20 mouse cellular contexts compared by ENCODE assay signal in genomic region chr13:43554827-43555226, GRCm38 (mm10). TPM values are rescaled to one million over a fixed set of nuclear protein-coding genes. Genes with fewer than 3 reads are reported as not detected.
DNase-seq lines count a peak whose midpoint lies in the region; ATAC-seq lines count a peak whose summit lies in the region.
"Had no signal": no experiment of that assay in that cellular context is flagged by ENCODE, and none has a peak within 500 bp of the region (broad histone marks: within the 10 kb centered on the region; RNA-seq: fewer than 3 reads in every experiment).

No protein-coding gene starts in this region.

- intact Hi-C loops in left cerebral cortex, postnatal 36 days (cut with DNase I) = loop anchor here (10.0 kb wide), 1 partner anchor 370 kb away; no protein-coding TSS in a partner anchor

- peaks cover 4% of the 10 kb centered on the region; the same call in 1 of the 2 replicates for H3K4me1 ChIP-seq in midbrain, embryonic 11.5 days (ENCODE audit: control insufficient read depth, insufficient read depth, low read length)
- H3K4me1 ChIP-seq in midbrain, embryonic 14.5 days (ENCODE audit: control insufficient read depth, insufficient read depth, low read length) = peaks cover 11% of the 10 kb centered on the region; the same call in 1 of the 2 replicates
- H3K4me1 ChIP-seq in brown adipose tissue, adult 24 weeks (ENCODE audit: control insufficient read depth, insufficient read depth, insufficient read length, low read length) = peaks cover 14% of the 10 kb centered on the region

- no peak overlapping the region for H3K4me3 ChIP-seq in midbrain, embryonic 11.5 days (ENCODE audit: low read depth, low read length)
- no peak overlapping the region for H3K4me3 ChIP-seq in midbrain, embryonic 14.5 days (replicated peaks; ENCODE audit: low read depth, low read length)
- H3K4me3 ChIP-seq in brown adipose tissue, adult 24 weeks (ENCODE audit: insufficient read depth, low read depth, low read length) = no peak overlapping the region
- H3K4me3 ChIP-seq: embryonic facial prominence, embryonic 13.5 days; forebrain, embryonic 12.5 days; gastrocnemius, adult 2 months; hindbrain, embryonic 10.5 days; lung, embryonic 15.5 days; midbrain, embryonic 12.5 days; stomach, embryonic 15.5 days had no signal

- no peaks in the 10 kb centered on the region; the same call in 1 of the 2 replicates for H3K36me3 ChIP-seq in midbrain, embryonic 11.5 days (ENCODE audit: control insufficient read depth, insufficient read depth, low read length)
- H3K36me3 ChIP-seq in midbrain, embryonic 14.5 days (ENCODE audit: control insufficient read depth, insufficient read depth, low read length) = peaks cover 12% of the 10 kb centered on the region

- H3K27me3 ChIP-seq in midbrain, embryonic 11.5 days (ENCODE audit: control insufficient read depth, insufficient read depth, low read length) = peaks cover 4% of the 10 kb centered on the region; the same call in 1 of the 2 replicates
- H3K27me3 ChIP-seq in midbrain, embryonic 14.5 days (ENCODE audit: control insufficient read depth, insufficient read depth, low read length) = peaks cover 4% of the 10 kb centered on the region; the same call in 1 of the 2 replicates
- H3K27me3 ChIP-seq: embryonic facial prominence, embryonic 13.5 days; lung, embryonic 15.5 days; stomach, embryonic 15.5 days had no signal

- no peak overlapping the region for H3K4me2 ChIP-seq in midbrain, embryonic 11.5 days
- H3K4me2 ChIP-seq in midbrain, embryonic 14.5 days (ENCODE audit: low read length) = no peak overlapping the region
- H3K4me2 ChIP-seq: embryonic facial prominence, embryonic 13.5 days; forebrain, embryonic 12.5 days; heart, embryonic 11.5 days; liver, embryonic 11.5 days; lung, embryonic 15.5 days; midbrain, embryonic 12.5 days; stomach, embryonic 15.5 days had no signal

- no peaks in the 10 kb centered on the region for H3K9me3 ChIP-seq in midbrain, embryonic 11.5 days (ENCODE audit: control insufficient read depth, low read length)
- H3K9me3 ChIP-seq in midbrain, embryonic 14.5 days (ENCODE audit: control insufficient read depth, low read length) = no peaks in the 10 kb centered on the region
- H3K9me3 ChIP-seq: embryonic facial prominence, embryonic 13.5 days; forebrain, embryonic 12.5 days; hindbrain, embryonic 10.5 days; lung, embryonic 15.5 days; midbrain, embryonic 12.5 days; stomach, embryonic 15.5 days had no signal

- no peak for ATAC-seq in midbrain, embryonic 11.5 days (ENCODE audit: low FRiP score)
- no peak for ATAC-seq in midbrain, embryonic 14.5 days (ENCODE audit: low FRiP score, low TSS enrichment)
- no peak for ATAC-seq in erythroblast, adult 5-6 weeks (replicated peaks; ENCODE audit: low FRiP score, poor library complexity, severe bottlenecking)

- WGBS in midbrain, embryonic 11.5 days = 89% methylated on average over 7 of the region's 7 CpGs
- 91% methylated on average over 7 of the region's 7 CpGs for WGBS in midbrain, embryonic 14.5 days

- DNase-seq in midbrain, embryonic 11.5 days (ENCODE audit: low spot score, missing footprints) = peak; percentile 6
- no peak for DNase-seq in midbrain, embryonic 14.5 days
- DNase-seq in naive thymus-derived CD4-positive, alpha-beta T cell, adult 2 months (ENCODE audit: low read depth) = peak; percentile 80
- peak; percentile 35 to 52 for DNase-seq in thymus, postnatal 36 days
- DNase-seq in left cerebral cortex, postnatal 36 days (ENCODE audit: low spot score in 2 of 2) = no peak
- DNase-seq in adrenal gland, postnatal 36 days = no peak
- DNase-seq: cerebellum, postnatal 36 days; gastrocnemius, adult 2 months; kidney, adult 18-20 months; right cerebral cortex, postnatal 14 days had no signal

- H3K27ac ChIP-seq in midbrain, embryonic 11.5 days (ENCODE audit: low read depth, low read length) = no peak overlapping the region
- no peak overlapping the region for H3K27ac ChIP-seq in midbrain, embryonic 14.5 days (replicated peaks; ENCODE audit: low read depth, low read length)
- H3K27ac ChIP-seq in brown adipose tissue, adult 24 weeks (replicated peaks; ENCODE audit: low read depth, low read length) = peak overlapping the region; percentile 51
- H3K27ac ChIP-seq: embryonic facial prominence, embryonic 13.5 days; forebrain, embryonic 12.5 days; gastrocnemius, adult 2 months; hindbrain, embryonic 10.5 days; lung, embryonic 15.5 days; midbrain, embryonic 12.5 days; stomach, embryonic 15.5 days had no signal

- H3K9ac ChIP-seq in midbrain, embryonic 11.5 days (ENCODE audit: low read length) = no peak overlapping the region
- H3K9ac ChIP-seq in midbrain, embryonic 14.5 days (replicated peaks; ENCODE audit: low read length) = no peak overlapping the region
- H3K9ac ChIP-seq: embryonic facial prominence, embryonic 13.5 days; forebrain, embryonic 12.5 days; lung, embryonic 15.5 days; midbrain, embryonic 12.5 days; stomach, embryonic 15.5 days had no signal

RNA-seq across cellular contexts. Expression of gene Mcur1, which starts 5.2 kb away (rescaled TPM):
- 10.8 and 11.2 TPM in 2 replicates for polyA plus RNA-seq in midbrain, embryonic 11.5 days (2014; fragmentation: Nextera tagmentation; extraction: Ambion mirVana)
- 6.6 and 10.8 TPM in 2 replicates for polyA plus RNA-seq in midbrain, embryonic 14.5 days (2014; fragmentation: Nextera tagmentation; extraction: Ambion mirVana)
- 154 and 157 TPM in 2 replicates for polyA plus RNA-seq in brown adipose tissue, adult 24 weeks (2012; ENCODE audit: insufficient read depth, insufficient read length, missing spikeins)
- 10 to 100 TPM; 14.9 to 18.5 TPM for total RNA-seq in left cerebral cortex, postnatal 36 days (2021)
- 3.8 and 7.5 TPM in 2 replicates for total RNA-seq in erythroblast, adult 5-6 weeks (2015; ENCODE audit: low replicate concordance)
- 3.0 and 9.2 TPM in 2 replicates for total RNA-seq in erythroblast, adult 5-6 weeks (2017; ENCODE audit: low replicate concordance)
- 10 to 100 TPM; 37.6 to 40.5 TPM for total RNA-seq in adrenal gland, postnatal 36 days (2021)

Comparison
In these comparisons a context has a peak if more than half of its experiments do, and no peak if none do; other contexts are left out.
1. DNase-seq: peak in midbrain, embryonic 11.5 days (single experiment), naive thymus-derived CD4-positive, alpha-beta T cell, adult 2 months (single experiment) and thymus, postnatal 36 days (2 of 2); none in midbrain, embryonic 14.5 days (single experiment), left cerebral cortex, postnatal 36 days (0 of 2) and adrenal gland, postnatal 36 days (0 of 2).